Mouse (Mus musculus): ENCODE measurements around the gene D430042O09Rik. TPM values are rescaled to one million over a fixed set of nuclear protein-coding genes. Genes with fewer than 3 reads are reported as not detected.

Gene D430042O09Rik
- polyA plus RNA-seq (2014; fragmentation: Illumina TruSeq; extraction: RNeasy Lipid Tissue Mini Kit (QIAGEN cat#74804); ENCODE audit: low read depth, low replicate concordance), result 6.4 TPM

GRCm38 (mm10) chr7:125707593-125708022, at the start of gene D430042O09Rik, which contains the start of gene Gtf3c1:
D430042O09Rik (plus strand) TSS chr7:125707888.
Gtf3c1 (minus strand) TSS chr7:125707780.

Other genes starting within 250 kb of the D430042O09Rik start
- 76.4 TPM for gene Nsmce1, start 216.3 kb upstream of the D430042O09Rik start, polyA plus RNA-seq (2014; fragmentation: Illumina TruSeq; extraction: RNeasy Lipid Tissue Mini Kit (QIAGEN cat#74804); ENCODE audit: low read depth, low replicate concordance)
- gene Il4ra, start 155.8 kb upstream of the D430042O09Rik start, polyA plus RNA-seq (2014; fragmentation: Illumina TruSeq; extraction: RNeasy Lipid Tissue Mini Kit (QIAGEN cat#74804); ENCODE audit: low read depth, low replicate concordance), result 7.9 TPM
- 0.63 TPM for gene Il21r, start 104.5 kb upstream of the D430042O09Rik start, polyA plus RNA-seq (2014; fragmentation: Illumina TruSeq; extraction: RNeasy Lipid Tissue Mini Kit (QIAGEN cat#74804); ENCODE audit: low read depth, low replicate concordance)
- 26.6 TPM for gene Gtf3c1, start 108 bp upstream of the D430042O09Rik start, polyA plus RNA-seq (2014; fragmentation: Illumina TruSeq; extraction: RNeasy Lipid Tissue Mini Kit (QIAGEN cat#74804); ENCODE audit: low read depth, low replicate concordance)

All from heart, adult 10 weeks (tissue).